Mouse (Mus musculus) spleen, postnatal 36 days (tissue): ENCODE measurements around the gene Psg28.
"Not testable (repeated sequence)": the region's sequence is repeated elsewhere in the genome, so short reads cannot be mapped to it uniquely, and the experiment has no call there.

Source experiments
- DNase-seq, 2 experiments: peaks; one replicate each; pipeline ENCODE4 v3.0.0; 2022; ENCODE audit warnings: low spot score in 2 of 2, mixed read lengths in 1 of 2

The Psg28 gene

GRCm38 (mm10) chr7:18431941-18432340 lies at the start of gene Psg28:
Gene Psg28, minus strand, starts transcription at chr7:18432041.
- not testable (repeated sequence) for DNase-seq

- no peak for DNase-seq
Observed at GRCm38 (mm10) chr7:18403407-18403806, 28.4 kb downstream of the Psg28 start.

GRCm38 (mm10) chr7:18402527-18403237 lies 29.2 kb downstream of the Psg28 start:
- no peak for DNase-seq

- not testable (repeated sequence) for DNase-seq
Observed at GRCm38 (mm10) chr7:18391483-18391882, 40.4 kb downstream of the Psg28 start.

GRCm38 (mm10) chr7:18378295-18378694 lies 53.5 kb downstream of the Psg28 start:
- DNase-seq = no peak
